Mouse (Mus musculus): ENCODE measurements around the gene Spin1. TPM values are rescaled to one million over a fixed set of nuclear protein-coding genes. Genes with fewer than 3 reads are reported as not detected.

Spin1 gene
- total and polyA plus RNA-seq, 3 experiments: 14.2 to 33.7 (median 33.5) TPM

- Histone ChIP-seq H3K79me2 (replicated peaks; ENCODE audit: control insufficient read depth, insufficient read depth, low read length) (no peaks in the 10 kb centered on the region), H3K4me1 (ENCODE audit: control insufficient read depth, insufficient read depth, low read length) (no peaks in the 10 kb centered on the region), H3K9ac (ENCODE audit: low read depth, low read length) (no peak overlapping the region), H3K36me3 (ENCODE audit: control insufficient read depth, insufficient read depth, low read length) (no peaks in the 10 kb centered on the region), H3K27ac (no peak overlapping the region), H3K4me3 (no peak overlapping the region), H3K27me3 (ENCODE audit: control insufficient read depth, insufficient read depth, low read length) (no peaks in the 10 kb centered on the region)
- intact Hi-C loops (cut with DNase I): no loop called here
- 49% methylated on average over 5 of the region's 5 CpGs for WGBS
- DNase-seq: no peak
- TF ChIP-seq POLR2A (IDR thresholded peaks at IDR 0.05; ENCODE audit: insufficient read depth, low read depth, low read length): no peak
- TF ChIP-seq CTCF (IDR thresholded peaks at IDR 0.05): no peak
- no peak for TF ChIP-seq EP300 (IDR thresholded peaks at IDR 0.05; ENCODE audit: insufficient read depth, low read depth, low read length)
Measured at GRCm38 (mm10) chr13:51090105-51090661, 10.5 kb upstream of the Spin1 start.

GRCm38 (mm10) chr13:51093430-51093829, 7.2 kb upstream of the Spin1 start:
- intact Hi-C loops (cut with DNase I): no loop called here
- no peak overlapping the region for H3K27ac ChIP-seq
- H3K36me3 ChIP-seq (ENCODE audit: control insufficient read depth, insufficient read depth, low read length): no peaks in the 10 kb centered on the region
- H3K4me1 ChIP-seq (ENCODE audit: control insufficient read depth, insufficient read depth, low read length): no peaks in the 10 kb centered on the region
- no peak overlapping the region for H3K9ac ChIP-seq (ENCODE audit: low read depth, low read length)
- no peak overlapping the region for H3K4me3 ChIP-seq
- no peaks in the 10 kb centered on the region for H3K79me2 ChIP-seq (replicated peaks; ENCODE audit: control insufficient read depth, insufficient read depth, low read length)
- 87% methylated on average over 5 of the region's 5 CpGs for WGBS
- DNase-seq: no peak
- no peaks in the 10 kb centered on the region for H3K27me3 ChIP-seq (ENCODE audit: control insufficient read depth, insufficient read depth, low read length)
- TF ChIP-seq CTCF (IDR thresholded peaks at IDR 0.05): no peak
- no peak for TF ChIP-seq POLR2A (IDR thresholded peaks at IDR 0.05; ENCODE audit: insufficient read depth, low read depth, low read length)
- TF ChIP-seq EP300 (IDR thresholded peaks at IDR 0.05; ENCODE audit: insufficient read depth, low read depth, low read length): no peak

DNA sequence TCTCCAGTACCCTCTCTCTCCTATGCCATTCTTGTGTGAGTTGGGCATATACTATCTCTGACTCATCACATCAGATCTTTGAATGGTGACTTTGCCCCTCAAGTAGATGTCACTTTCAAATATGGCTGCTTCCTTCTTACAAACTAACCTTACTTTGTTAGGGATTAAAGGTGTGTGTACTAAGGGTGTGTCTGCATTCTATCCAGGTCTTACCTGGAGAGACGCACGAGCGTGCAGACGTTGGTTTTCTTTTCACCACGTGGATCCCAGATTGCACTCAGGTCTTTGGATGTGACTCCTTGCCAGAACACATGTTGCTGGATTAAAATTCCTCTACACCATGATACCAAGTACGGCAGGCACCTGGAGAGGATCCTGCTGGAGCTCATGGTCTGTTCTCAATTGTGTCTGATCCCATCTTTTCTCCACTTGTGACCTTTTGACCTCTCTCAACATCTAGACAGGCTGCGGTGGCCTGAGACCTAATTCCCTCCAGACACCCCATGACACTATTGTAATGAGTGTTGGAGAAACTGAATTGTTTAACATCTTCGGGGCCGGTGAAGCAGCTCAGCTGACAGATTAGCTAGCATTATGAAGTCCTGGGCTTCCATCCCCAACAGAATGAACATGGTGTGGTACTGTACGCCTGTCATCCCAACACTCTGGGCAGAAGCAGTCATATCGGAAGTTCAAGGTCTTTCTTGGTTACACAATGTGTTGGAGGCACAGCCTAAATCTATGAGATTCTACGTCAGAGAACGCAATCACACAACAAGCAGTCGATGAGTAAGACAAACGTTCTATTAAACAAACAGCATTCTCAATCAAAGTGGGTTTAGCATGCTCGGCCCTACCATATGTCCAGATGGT, 6.1 kb upstream of the Spin1 start:
- H3K4me1 ChIP-seq (ENCODE audit: control insufficient read depth, insufficient read depth, low read length): peaks cover 2% of the 10 kb centered on the region; the same call in 1 of the 2 replicates
- H3K4me3 ChIP-seq: no peak overlapping the region
- 90% methylated on average over 16 of the region's 16 CpGs for WGBS
- H3K79me2 ChIP-seq (replicated peaks; ENCODE audit: control insufficient read depth, insufficient read depth, low read length): no peaks in the 10 kb centered on the region
- H3K9ac ChIP-seq (ENCODE audit: low read depth, low read length): no peak overlapping the region
- H3K36me3 ChIP-seq (ENCODE audit: control insufficient read depth, insufficient read depth, low read length): no peaks in the 10 kb centered on the region
- no peak overlapping the region for H3K27ac ChIP-seq
- H3K27me3 ChIP-seq (ENCODE audit: control insufficient read depth, insufficient read depth, low read length): no peaks in the 10 kb centered on the region
- no peak for DNase-seq
- intact Hi-C loops (cut with DNase I): no loop called here
- TF ChIP-seq POLR2A (IDR thresholded peaks at IDR 0.05; ENCODE audit: insufficient read depth, low read depth, low read length) (no peak), CTCF (IDR thresholded peaks at IDR 0.05) (no peak), EP300 (IDR thresholded peaks at IDR 0.05; ENCODE audit: insufficient read depth, low read depth, low read length) (no peak)

DNA sequence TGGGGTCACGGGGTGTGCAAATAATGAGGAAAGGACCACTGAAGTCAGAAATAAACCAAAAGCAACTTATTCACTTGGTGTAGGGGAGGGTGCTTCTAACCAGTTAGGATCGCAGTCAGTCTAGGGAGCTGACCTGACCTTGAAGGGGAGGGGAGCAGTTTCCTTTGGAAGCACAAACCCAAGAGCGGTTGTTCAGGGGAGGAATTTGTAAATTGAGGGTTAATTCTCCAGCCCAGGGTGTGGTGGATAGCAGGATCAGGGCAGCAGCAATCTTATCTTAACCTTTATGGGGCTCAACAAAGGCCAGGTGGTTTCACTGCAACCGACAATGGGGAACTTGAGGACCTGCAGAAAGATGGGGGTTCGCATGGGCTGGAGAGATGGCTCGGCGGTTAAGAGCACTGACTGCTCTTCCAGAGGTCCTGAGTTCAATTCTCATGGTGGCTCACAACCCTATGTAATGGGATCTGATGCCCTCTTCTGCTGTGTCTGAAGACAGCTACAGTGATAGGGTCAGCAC, 5.4 kb upstream of the Spin1 start:
- intact Hi-C loops (cut with DNase I): no loop called here

GRCm38 (mm10) chr13:51096644-51097043, 4.0 kb upstream of the Spin1 start:
- H3K27me3 ChIP-seq (ENCODE audit: control insufficient read depth, insufficient read depth, low read length): no peaks in the 10 kb centered on the region
- no peak for DNase-seq
- TF ChIP-seq POLR2A (IDR thresholded peaks at IDR 0.05; ENCODE audit: insufficient read depth, low read depth, low read length) (no peak), EP300 (IDR thresholded peaks at IDR 0.05; ENCODE audit: insufficient read depth, low read depth, low read length) (no peak), CTCF (IDR thresholded peaks at IDR 0.05) (no peak)
- peaks cover 2% of the 10 kb centered on the region; the same call in 1 of the 2 replicates for H3K4me1 ChIP-seq (ENCODE audit: control insufficient read depth, insufficient read depth, low read length)
- 93% methylated on average over 6 of the region's 6 CpGs for WGBS
- no peak overlapping the region for H3K4me3 ChIP-seq
- H3K9ac ChIP-seq (ENCODE audit: low read depth, low read length): no peak overlapping the region
- peaks cover 2% of the 10 kb centered on the region; the same call in 1 of the 2 replicates for H3K79me2 ChIP-seq (replicated peaks; ENCODE audit: control insufficient read depth, insufficient read depth, low read length)
- no peaks in the 10 kb centered on the region for H3K36me3 ChIP-seq (ENCODE audit: control insufficient read depth, insufficient read depth, low read length)
- H3K27ac ChIP-seq: no peak overlapping the region
- intact Hi-C loops (cut with DNase I): no loop called here

More for the DNA sequence above, 5.4 kb upstream of the Spin1 start:
- no peak for DNase-seq
- no peak overlapping the region for H3K27ac ChIP-seq
- peaks cover 2% of the 10 kb centered on the region; the same call in 1 of the 2 replicates for H3K4me1 ChIP-seq (ENCODE audit: control insufficient read depth, insufficient read depth, low read length)
- no peak overlapping the region for H3K4me3 ChIP-seq
- WGBS: 94% methylated on average over 7 of the region's 7 CpGs
- H3K36me3 ChIP-seq (ENCODE audit: control insufficient read depth, insufficient read depth, low read length): no peaks in the 10 kb centered on the region
- no peaks in the 10 kb centered on the region for H3K79me2 ChIP-seq (replicated peaks; ENCODE audit: control insufficient read depth, insufficient read depth, low read length)
- H3K9ac ChIP-seq (ENCODE audit: low read depth, low read length): no peak overlapping the region
- H3K27me3 ChIP-seq (ENCODE audit: control insufficient read depth, insufficient read depth, low read length): no peaks in the 10 kb centered on the region
- TF ChIP-seq POLR2A (IDR thresholded peaks at IDR 0.05; ENCODE audit: insufficient read depth, low read depth, low read length) (no peak), EP300 (IDR thresholded peaks at IDR 0.05; ENCODE audit: insufficient read depth, low read depth, low read length) (no peak), CTCF (IDR thresholded peaks at IDR 0.05) (no peak)
